Mouse (Mus musculus): ENCODE data around the gene Wdr6.
"Not testable (repeated sequence)": the region's sequence is repeated elsewhere in the genome, so short reads cannot be mapped to it uniquely, and the experiment has no call there.

The Wdr6 gene

GRCm38 (mm10) chr9:108578545-108579343 lies at the start of gene Wdr6:
Gene Wdr6 (minus strand): TSS chr9:108578739.
- in situ Hi-C loops (cut with MboI, MseI): loop anchor here (5.0 kb wide), 1 partner anchor 479 kb away; the partner anchor contains the start of gene Trex1

- in situ Hi-C loops (cut with MboI, MseI): no loop called here
Observed at GRCm38 (mm10) chr9:108628141-108628540, 49.6 kb upstream of the Wdr6 start.

- in situ Hi-C loops (cut with MboI, MseI): no loop called here
Observed at GRCm38 (mm10) chr9:108626498-108626897, 48.0 kb upstream of the Wdr6 start.

GRCm38 (mm10) chr9:108617301-108617700 lies 38.8 kb upstream of the Wdr6 start:
- in situ Hi-C loops (cut with MboI, MseI): no loop called here

- in situ Hi-C loops (cut with MboI, MseI): no loop called here
Observed at GRCm38 (mm10) chr9:108611488-108611887, 32.9 kb upstream of the Wdr6 start.

GRCm38 (mm10) chr9:108608889-108609288 lies 30.4 kb upstream of the Wdr6 start:
- in situ Hi-C loops (cut with MboI, MseI): no loop called here

- in situ Hi-C loops (cut with MboI, MseI): not testable (repeated sequence)
Observed at GRCm38 (mm10) chr9:108607929-108608328, 29.4 kb upstream of the Wdr6 start.

GRCm38 (mm10) chr9:108601986-108602385 lies 23.4 kb upstream of the Wdr6 start:
- in situ Hi-C loops (cut with MboI, MseI): no loop called here

GRCm38 (mm10) chr9:108600011-108600410 lies 21.5 kb upstream of the Wdr6 start:
- in situ Hi-C loops (cut with MboI, MseI): no loop called here

GRCm38 (mm10) chr9:108599021-108599566 lies 20.6 kb upstream of the Wdr6 start:
- in situ Hi-C loops (cut with MboI, MseI): no loop called here

GRCm38 (mm10) chr9:108596998-108597764 lies 18.6 kb upstream of the Wdr6 start, which contains the start of gene P4htm:
Gene P4htm (minus strand): TSS chr9:108597667.
- in situ Hi-C loops (cut with MboI, MseI): no loop called here

GRCm38 (mm10) chr9:108594354-108594753 lies 15.8 kb upstream of the Wdr6 start:
- in situ Hi-C loops (cut with MboI, MseI): no loop called here

GRCm38 (mm10) chr9:108591462-108591861 lies 12.9 kb upstream of the Wdr6 start:
- in situ Hi-C loops (cut with MboI, MseI): no loop called here

GRCm38 (mm10) chr9:108589229-108589628 lies 10.7 kb upstream of the Wdr6 start:
- in situ Hi-C loops (cut with MboI, MseI): no loop called here

- in situ Hi-C loops (cut with MboI, MseI): no loop called here
Observed at GRCm38 (mm10) chr9:108587571-108588180, 9.1 kb upstream of the Wdr6 start.

GRCm38 (mm10) chr9:108579344-108579690 lies 778 bp upstream of the Wdr6 start:
- in situ Hi-C loops (cut with MboI, MseI): loop anchor here (5.0 kb wide), 1 partner anchor 478 kb away; the partner anchor contains the start of gene Trex1

- in situ Hi-C loops (cut with MboI, MseI): loop anchor here (5.0 kb wide), 1 partner anchor 479 kb away; the partner anchor contains the start of gene Trex1
Observed at GRCm38 (mm10) chr9:108577934-108578544, 500 bp downstream of the Wdr6 start.

GRCm38 (mm10) chr9:108577025-108577424 lies 1.5 kb downstream of the Wdr6 start:
- in situ Hi-C loops (cut with MboI, MseI): loop anchor here (5.0 kb wide), 1 partner anchor 480 kb away; the partner anchor contains the start of gene Trex1

GRCm38 (mm10) chr9:108575321-108576297 lies 2.9 kb downstream of the Wdr6 start:
- in situ Hi-C loops (cut with MboI, MseI): loop anchor here (5.0 kb wide), 1 partner anchor 482 kb away; the partner anchor contains the start of gene Trex1

- in situ Hi-C loops (cut with MboI, MseI): loop anchor here (5.0 kb wide), 1 partner anchor 482 kb away; the partner anchor contains the start of gene Trex1
Observed at GRCm38 (mm10) chr9:108574921-108575320, 3.6 kb downstream of the Wdr6 start.
